Mouse (Mus musculus) c-Kit-negative CD71-positive TER-119-positive erythroid progenitor cells, embryonic 14.5 days (primary cell): ENCODE data around the gene A4gnt.
A peak's percentile ranks its signal among the peaks of the same experiment; 100 is the strongest.
"Not testable (repeated sequence)": the region's sequence is repeated elsewhere in the genome, so short reads cannot be mapped to it uniquely, and the experiment has no call there.

ENCODE experiments used
- DNase-seq: peaks from one replicate; pipeline ENCODE4 v3.0.0-alpha.2; 2013; ENCODE audit warnings: low read depth, low spot score

Gene A4gnt

DNA sequence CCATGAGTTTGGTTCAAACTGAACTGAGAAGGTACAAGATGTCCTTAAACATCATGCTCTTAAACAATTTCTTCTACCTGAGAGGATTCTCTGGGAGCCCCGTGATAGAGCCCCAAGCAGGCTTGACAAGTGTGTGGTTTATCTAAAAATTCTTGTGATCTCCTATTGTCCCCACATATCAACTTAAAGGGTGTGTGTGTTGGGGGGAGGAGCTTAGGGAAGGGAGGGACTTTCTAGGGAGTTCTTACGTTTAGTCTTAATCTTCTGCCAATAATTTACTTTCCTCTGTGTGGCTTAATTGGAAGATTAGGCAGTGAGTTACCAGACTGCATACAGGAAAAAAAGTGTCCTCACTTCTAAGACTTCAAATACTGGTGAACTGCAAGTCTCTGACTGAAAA lies at the start of gene A4gnt:
Gene A4gnt, plus strand, starts transcription at position 301 of the 400 bp plus-strand sequence.
- DNase-seq = no peak

DNA sequence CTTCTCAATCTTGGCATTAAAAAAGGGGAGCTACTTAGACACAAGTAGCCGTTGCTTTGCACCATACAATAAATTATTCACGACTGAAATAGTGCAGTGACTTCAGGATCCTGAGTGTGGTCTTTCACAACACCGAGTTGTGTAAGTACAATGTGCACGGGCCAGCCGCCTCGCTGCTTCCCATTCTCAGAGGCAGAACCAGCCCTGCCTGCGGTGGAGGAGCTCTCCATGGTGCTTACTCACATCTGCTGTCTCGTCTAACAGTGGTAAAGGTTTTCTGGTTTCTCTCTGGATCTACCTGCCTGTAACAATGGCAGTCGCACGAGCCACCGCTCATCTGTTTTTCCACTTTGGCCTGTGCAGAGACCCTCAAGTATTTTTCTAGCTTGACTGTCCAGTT lies 48.6 kb upstream of the A4gnt start:
- DNase-seq = no peak

DNA sequence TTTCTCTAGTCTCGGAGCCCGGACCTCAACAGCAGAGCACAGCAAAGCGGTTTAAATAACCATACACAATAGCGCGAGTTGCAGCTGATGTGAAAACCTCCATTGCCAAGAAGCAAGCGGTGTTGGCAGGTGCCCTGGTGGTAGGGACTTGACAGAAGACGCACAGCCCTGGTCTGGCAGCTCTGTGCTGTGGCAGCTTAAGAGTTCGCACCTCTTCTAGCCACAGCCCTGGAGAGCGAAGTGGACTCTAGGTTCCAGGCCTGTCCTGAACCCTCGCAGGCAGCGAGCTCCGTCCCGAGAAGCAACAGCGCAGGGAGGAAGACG lies 44.3 kb upstream of the A4gnt start:
- no peak for DNase-seq

DNA sequence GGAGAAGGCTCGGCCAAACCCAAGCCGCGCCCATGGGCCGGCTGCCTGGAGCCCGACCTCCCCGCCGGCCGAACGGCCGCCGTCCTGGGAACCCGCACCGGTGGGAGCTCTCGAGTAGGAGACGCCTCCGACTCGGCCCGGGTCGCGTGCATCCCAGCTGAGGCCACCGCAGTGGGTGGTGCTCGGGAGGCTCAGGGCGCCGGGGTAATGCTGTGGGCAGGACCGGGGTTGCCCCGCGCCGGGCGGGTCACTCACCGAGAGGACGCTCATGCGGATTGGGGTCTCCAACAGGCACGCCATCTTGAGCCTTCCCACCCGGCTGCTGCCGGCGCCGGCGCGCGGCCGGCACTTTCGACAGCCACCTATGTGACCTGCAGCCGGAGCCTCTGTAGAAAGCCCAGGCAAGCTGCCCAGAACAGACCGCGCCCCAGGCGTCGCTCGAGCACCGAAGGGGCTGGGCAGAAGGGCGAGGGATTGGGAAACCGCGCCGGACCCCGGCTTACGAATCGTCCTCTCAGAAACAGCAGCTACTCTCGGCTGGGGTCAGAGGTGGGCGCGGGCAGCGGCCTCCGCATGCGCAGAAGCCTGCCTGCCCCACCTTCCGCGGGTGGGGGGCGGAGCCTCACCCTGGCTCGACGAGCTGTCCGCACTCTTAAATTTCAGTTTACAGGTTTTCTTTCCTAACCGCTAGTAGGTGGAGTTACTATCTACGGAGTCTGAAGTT lies 43.8 kb upstream of the A4gnt start, which contains the start of gene Armc8:
Gene Armc8, minus strand, starts transcription at position 553 of the 724 bp plus-strand sequence.
- peak; percentile 70 for DNase-seq

DNA sequence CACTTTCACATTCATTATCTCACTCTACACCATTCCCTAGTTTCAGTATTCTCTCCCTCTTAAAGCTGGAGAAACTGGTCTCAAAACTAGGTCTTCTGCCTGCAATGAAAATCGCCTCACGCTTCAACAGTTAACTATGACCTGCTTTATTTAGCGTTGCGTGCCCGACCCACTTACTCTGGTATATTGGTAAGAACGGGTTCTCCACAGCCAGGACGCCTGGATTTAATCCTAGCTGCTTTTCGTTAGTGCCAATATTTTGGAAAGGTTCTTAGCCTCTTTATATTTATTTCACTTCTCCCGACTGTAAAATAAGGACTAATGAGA lies 43.3 kb upstream of the A4gnt start:
- no peak for DNase-seq

DNA sequence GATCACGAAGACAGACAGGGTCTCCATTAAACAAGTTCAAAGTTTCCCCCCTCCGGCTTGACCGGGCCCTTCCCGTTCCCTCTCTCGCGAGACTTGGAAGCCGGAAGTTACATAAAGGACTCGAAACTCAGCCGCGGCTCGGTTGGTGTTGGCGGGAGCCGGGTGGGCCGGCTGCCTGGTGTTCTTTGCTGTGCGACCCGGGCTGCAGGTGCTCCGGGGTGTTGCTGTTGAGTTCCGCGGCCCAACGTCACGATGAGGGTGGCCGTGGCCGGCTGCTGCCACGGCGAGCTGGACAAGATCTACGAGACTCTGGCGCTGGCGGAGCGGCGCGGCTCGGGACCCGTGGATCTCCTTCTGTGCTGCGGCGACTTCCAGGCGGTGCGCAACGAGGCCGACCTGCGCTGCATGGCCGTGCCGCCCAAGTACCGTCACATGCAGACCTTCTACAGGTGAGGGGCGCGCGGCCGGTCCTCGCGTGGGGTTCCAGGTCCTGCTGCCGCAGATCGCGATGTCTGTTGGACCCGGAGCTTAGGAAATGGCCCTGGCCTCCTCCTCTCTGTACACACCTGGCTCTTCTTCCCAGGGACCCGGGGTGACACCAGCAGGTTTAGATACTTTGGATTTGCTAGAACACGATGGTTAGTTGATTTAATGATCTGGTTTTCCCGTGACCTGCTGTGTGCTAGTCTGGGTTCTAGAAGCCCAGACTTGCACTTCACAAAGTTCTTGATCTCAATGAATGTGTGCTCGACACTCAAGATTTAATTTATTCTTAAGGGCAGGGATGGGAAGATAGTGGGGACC lies 36.4 kb upstream of the A4gnt start, which contains the start of gene Dbr1:
Gene Dbr1, plus strand, starts transcription at position 123 of the 804 bp plus-strand sequence.
- peak; percentile 84 for DNase-seq

- no peak for DNase-seq
These were observed 31.6 kb upstream of the A4gnt start for GRCm38 (mm10) chr9:99580655-99581054.

- peak; percentile 33 for DNase-seq
These were observed 24.6 kb upstream of the A4gnt start for GRCm38 (mm10) chr9:99587505-99588202.

DNA sequence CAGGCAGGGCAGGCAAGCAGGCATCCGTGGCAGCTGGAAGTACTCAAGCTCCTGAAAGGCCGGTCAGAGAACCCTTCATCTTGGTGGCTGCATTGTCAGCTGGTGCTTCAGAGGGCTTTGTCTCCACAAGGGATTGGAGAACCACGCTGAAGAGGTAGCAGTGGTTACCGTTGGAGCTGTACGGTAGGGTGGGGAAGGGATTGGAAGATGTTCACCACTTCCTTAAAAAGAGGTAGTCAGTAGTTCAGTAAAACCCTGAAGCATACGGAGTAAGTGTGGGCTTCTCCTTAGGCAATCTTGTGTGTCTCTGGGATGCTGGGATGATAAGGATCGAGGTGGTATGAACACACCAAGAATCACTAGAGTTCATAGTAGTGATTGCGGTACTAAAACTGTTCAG lies 21.2 kb upstream of the A4gnt start:
- no peak for DNase-seq

GRCm38 (mm10) chr9:99599127-99599526 lies 13.2 kb upstream of the A4gnt start:
- not testable (repeated sequence) for DNase-seq

GRCm38 (mm10) chr9:99603566-99603965 lies 8.7 kb upstream of the A4gnt start:
- no peak for DNase-seq

DNA sequence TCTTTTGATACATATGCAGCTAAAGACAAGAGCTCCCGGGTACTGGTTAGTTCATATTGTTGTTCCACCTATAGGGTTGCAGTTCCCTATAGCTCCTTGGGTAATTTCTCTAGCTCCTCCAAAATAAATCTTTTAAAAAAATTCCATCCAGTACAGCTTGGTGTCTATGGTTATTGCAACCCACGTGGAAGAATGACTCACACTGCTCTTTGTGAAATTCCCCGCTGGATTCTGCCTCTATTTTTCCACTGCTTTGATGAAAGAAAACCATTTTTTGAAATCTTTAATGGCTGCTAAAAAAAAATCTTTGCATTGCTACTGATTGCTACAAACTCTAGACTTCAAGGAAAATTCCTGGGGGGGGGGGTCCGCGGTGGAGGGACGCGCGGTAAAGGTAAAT lies 7.4 kb downstream of the A4gnt start:
- no peak for DNase-seq

GRCm38 (mm10) chr9:99620196-99620595 lies 7.9 kb downstream of the A4gnt start:
- no peak for DNase-seq

DNA sequence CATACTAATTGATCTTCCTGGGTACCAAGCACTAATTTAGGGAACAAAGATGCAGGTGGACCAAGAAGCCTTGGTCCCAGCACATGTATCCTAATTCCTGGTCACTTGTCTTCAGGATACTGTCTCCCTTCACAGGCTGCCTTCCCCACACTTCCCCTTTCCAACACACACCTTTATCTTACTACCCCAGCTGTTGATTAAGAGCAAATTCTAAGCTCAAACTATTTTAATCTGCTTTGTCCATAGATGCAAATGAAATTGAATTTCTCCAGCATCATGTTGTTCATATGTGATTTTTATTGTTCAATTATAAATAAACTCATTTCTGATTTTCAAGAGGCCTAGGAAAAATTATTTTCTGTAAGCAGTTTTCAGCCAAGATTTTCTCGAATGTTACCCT lies 9.7 kb downstream of the A4gnt start:
- DNase-seq = no peak

DNA sequence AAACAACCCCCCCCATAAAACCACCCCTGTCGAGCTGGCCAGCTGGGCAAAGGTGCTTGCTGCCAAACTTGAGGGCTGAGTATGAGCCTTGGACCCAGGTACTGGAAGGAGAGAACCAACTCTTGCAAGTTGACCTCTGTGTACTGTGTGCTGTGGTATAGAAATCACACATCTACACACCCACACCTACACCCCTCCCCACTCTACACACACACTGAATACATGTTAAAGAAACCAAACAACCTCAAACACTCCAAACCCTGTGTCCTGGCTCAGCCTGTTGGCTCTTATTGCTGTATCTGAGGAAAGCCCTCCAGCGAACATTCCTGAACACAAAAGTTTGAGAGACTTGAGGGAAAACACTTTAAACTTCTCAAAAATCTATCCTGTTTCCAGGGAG lies 10.7 kb downstream of the A4gnt start:
- DNase-seq = no peak

DNA sequence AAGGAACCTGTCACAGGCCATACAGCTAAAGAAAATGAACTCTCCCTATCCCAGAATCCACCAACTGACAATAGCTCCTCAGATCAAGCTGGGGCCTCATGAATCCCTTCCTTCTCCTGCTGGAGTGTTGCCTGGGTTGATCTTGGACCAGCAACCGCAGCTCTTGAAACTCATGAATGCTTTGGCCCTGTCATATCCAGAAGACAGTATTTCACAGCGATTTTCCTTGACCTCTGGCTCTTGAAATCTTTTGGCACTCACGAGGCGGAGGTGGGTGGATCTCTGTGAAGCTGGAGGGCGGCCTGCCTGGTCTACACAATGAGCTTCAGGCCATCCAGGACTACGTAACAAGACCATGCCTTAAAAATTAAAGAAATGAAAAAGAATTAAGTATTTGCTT lies 11.8 kb downstream of the A4gnt start:
- DNase-seq = no peak

GRCm38 (mm10) chr9:99628581-99628980 lies 16.3 kb downstream of the A4gnt start:
- no peak for DNase-seq

DNA sequence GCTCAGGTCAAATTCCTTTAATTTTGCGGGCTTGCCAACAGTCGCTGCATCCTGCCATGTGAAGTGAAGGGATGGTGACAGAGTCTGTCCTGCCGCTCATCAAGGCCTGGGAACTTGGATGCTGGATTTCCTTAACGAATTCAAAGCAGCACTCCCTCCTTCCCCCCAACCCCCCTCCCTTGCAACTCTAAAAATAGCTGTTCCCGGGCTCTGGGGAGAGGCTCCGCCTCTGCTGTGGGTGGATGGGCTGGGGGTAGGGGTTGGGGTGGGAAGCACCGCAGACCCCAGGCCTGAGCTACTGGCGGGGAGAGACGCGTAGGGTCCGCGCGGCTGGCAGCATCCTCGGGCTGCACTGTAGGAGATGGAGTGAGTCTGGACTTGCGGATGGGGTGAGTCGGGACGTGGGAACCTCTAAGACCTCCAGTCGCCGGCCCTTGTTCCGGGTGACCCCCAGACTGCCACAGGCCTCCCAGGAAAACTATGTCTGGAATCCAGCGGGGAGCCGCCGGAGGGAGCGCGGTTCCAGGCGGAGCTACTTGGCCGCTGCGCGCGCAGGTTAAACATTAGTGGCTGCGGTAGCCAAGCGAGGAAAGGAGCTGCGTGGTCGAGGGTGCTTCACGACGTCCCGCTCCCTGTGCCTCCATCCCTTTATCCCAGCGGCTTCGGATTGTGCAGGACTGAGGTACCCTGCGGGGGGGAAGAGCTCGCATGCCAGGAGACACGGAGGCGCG lies 17.1 kb downstream of the A4gnt start, which contains the start of gene Dzip1l:
Gene Dzip1l, plus strand, starts transcription at position 216 of the 731 bp plus-strand sequence.
- DNase-seq = no peak

- DNase-seq = no peak
These were observed 17.8 kb downstream of the A4gnt start for GRCm38 (mm10) chr9:99630071-99630470.

GRCm38 (mm10) chr9:99630528-99631125 lies 18.3 kb downstream of the A4gnt start:
- DNase-seq = no peak

DNA sequence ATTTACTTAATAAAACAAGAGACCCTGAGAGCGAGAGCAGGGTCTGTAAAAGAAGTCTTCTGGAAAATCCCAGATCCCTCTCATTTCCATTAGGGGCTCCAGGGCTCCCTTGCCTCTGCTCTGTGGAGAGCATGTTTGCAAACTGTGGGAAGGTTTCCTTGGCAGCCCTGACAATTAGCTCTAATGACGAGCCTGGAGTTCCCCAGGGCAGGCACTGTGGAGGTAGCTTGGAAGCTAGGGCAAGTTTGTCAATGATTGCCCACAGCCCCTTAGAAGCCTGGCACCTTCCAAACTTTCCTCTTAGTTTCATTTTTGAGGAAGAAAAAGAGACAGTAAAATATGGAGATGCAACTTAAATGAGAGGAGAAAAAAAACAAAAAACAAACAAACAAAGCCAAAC lies 19.5 kb downstream of the A4gnt start:
- DNase-seq = no peak
